Mouse (Mus musculus) MEL (cell line): ENCODE data around the gene Adamts7.

Experiments
- CTCF ChIP-seq, 3 experiments: IDR thresholded peaks in 2 of 3; conservative IDR thresholded peaks in 1 of 3; 2 replicates each; pipeline ENCODE4 v1.5.1; 2011 to 2012; ENCODE audit warnings: low read length in 3 of 3, low read depth in 2 of 3, mild to moderate bottlenecking in 2 of 3, improper control_type of control experiment in 1 of 3, inconsistent platforms in 1 of 3, mixed read lengths in 1 of 3, moderate library complexity in 1 of 3; ENCODE audit not compliant: control insufficient read depth in 1 of 3, insufficient read depth in 1 of 3, poor library complexity in 1 of 3, severe bottlenecking in 1 of 3
- EP300 ChIP-seq, 2 experiments: IDR thresholded peaks; 2 replicates each; pipeline ENCODE4 v1.6.1; 2011; ENCODE audit warnings: improper control_type of control experiment in 2 of 2, low read length in 2 of 2, low read depth in 1 of 2, mild to moderate bottlenecking in 1 of 2
- HCFC1 ChIP-seq: IDR thresholded peaks from 2 replicates; pipeline ENCODE4 v1.6.1; 2012; ENCODE audit warnings: low read depth, mild to moderate bottlenecking, inconsistent platforms, low read length, improper control_type of control experiment, moderate library complexity
- MAFK ChIP-seq: IDR thresholded peaks from 2 replicates; pipeline ENCODE4 v1.6.1; 2011; ENCODE audit warnings: low read depth, mild to moderate bottlenecking, low read length, improper control_type of control experiment, borderline replicate concordance
- MXI1 ChIP-seq: IDR thresholded peaks from 2 replicates; pipeline ENCODE4 v1.6.1; 2011; ENCODE audit warnings: mild to moderate bottlenecking, low read depth, low read length, improper control_type of control experiment
- POLR2A ChIP-seq, 2 experiments: IDR thresholded peaks; 2 replicates each; pipeline ENCODE4 v1.6.1; 2011 to 2012; ENCODE audit warnings: low read length in 2 of 2, mild to moderate bottlenecking in 2 of 2, control low read depth in 1 of 2, improper control_type of control experiment in 1 of 2, low read depth in 1 of 2, moderate library complexity in 1 of 2; ENCODE audit not compliant: control insufficient read depth in 1 of 2, insufficient read depth in 1 of 2, poor library complexity in 1 of 2
- USF2 ChIP-seq, 2 experiments: IDR thresholded peaks; 2 replicates each; pipeline ENCODE4 v1.6.1; 2011 to 2012; ENCODE audit warnings: improper control_type of control experiment in 2 of 2, low read length in 2 of 2, borderline replicate concordance in 1 of 2, inconsistent platforms in 1 of 2, low read depth in 1 of 2, mild to moderate bottlenecking in 1 of 2; ENCODE audit not compliant: insufficient read depth in 1 of 2
- ZC3H11A ChIP-seq: IDR thresholded peaks from 2 replicates; pipeline ENCODE4 v1.6.1; 2012; ENCODE audit warnings: low read depth, mild to moderate bottlenecking, inconsistent platforms, low read length, improper control_type of control experiment
- ZKSCAN1 ChIP-seq: IDR thresholded peaks from 2 replicates; pipeline ENCODE4 v1.6.1; 2012; ENCODE audit warnings: low read depth, mild to moderate bottlenecking, inconsistent platforms, low read length, improper control_type of control experiment, moderate library complexity

DNA sequence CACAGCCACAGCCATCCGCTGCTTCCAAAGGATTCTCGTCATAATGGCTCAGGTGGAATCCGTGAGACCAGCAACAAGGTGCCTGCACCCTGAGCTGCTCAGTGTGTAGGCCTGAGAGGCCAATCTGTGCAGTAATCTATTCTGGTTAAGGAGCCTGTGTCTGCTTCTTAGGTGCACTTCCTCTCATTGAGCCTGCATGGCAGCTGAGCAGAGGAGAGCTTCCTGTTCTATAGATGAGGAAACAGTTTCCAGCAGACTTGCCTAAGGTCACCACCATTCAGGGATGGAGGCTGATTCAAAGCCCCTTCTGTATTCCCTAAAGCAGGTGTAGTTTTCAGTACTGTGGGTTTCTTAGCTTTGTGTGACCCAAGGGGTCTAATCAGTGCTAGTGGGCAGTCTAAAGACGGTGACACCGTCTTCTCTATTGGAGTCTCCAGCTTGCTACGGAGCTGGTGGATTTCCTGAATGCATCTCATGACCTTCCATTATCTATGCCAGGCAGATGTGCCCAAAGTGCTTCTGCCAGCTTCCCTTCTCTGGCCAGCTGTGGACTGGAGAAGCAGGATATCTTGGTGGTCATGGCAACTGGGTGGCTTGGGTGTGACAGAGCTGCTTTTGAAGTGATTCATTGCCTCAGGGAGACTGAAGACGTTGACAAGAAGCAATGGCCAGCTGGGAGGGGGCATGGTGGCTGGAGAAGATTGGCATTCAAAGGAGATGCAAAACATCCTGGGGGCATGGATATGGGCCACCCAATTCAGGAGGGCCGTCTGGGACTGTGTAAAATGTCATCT lies 9.9 kb downstream of the Adamts7 start:
- TF ChIP-seq CTCF (IDR thresholded peaks at IDR 0.05 in 2 of 3, conservative IDR thresholded peaks at IDR 0.05 in 1 of 3; ENCODE audit: control insufficient read depth in 1 of 3, insufficient read depth in 1 of 3, low read depth in 2 of 3, low read length in 3 of 3, poor library complexity in 1 of 3, severe bottlenecking in 1 of 3) (no peak), EP300 (IDR thresholded peaks at IDR 0.05; ENCODE audit: low read depth in 1 of 2, low read length in 2 of 2) (no peak), POLR2A (IDR thresholded peaks at IDR 0.05; ENCODE audit: control insufficient read depth in 1 of 2, insufficient read depth in 1 of 2, low read depth in 1 of 2, low read length in 2 of 2, poor library complexity in 1 of 2) (no peak), MXI1 (no peak), ZC3H11A (no peak), HCFC1 (no peak), USF2 (IDR thresholded peaks at IDR 0.05; ENCODE audit: borderline replicate concordance in 1 of 2, insufficient read depth in 1 of 2, low read depth in 1 of 2, low read length in 2 of 2) (no peak), ZKSCAN1 (no peak), MAFK (no peak)
